Mouse (Mus musculus) forebrain, embryonic 11.5 days (tissue): Measurements from ENCODE around the gene Plpp7. TPM values are rescaled to one million over a fixed set of nuclear protein-coding genes. Genes with fewer than 3 reads are reported as not detected.

Experiments
- ATAC-seq: fragments of 200-750 bp; cut with Nextera tagmentation; replicated peaks from 2 replicates; pipeline ENCODE4 v1.8.0; 2017; ENCODE audit warnings: moderate TSS enrichment; ENCODE audit not compliant: low FRiP score
- DNase-seq: peaks from one replicate; pipeline ENCODE4 v3.0.0-alpha.2; 2017; ENCODE audit warnings: low spot score
- H3K27ac ChIP-seq: fragments of 300-500 bp; sonication (generic); 2 replicates; pipeline ENCODE4 v1.5.1; 2014; ENCODE audit warnings: low read depth, low read length
- H3K27me3 ChIP-seq: fragments of 300-500 bp; sonication (generic); 2 replicates; pipeline ENCODE4 v1.6.1; 2014; ENCODE audit warnings: mild to moderate bottlenecking, low read length, mixed read lengths; ENCODE audit not compliant: control insufficient read depth, insufficient read depth
- H3K36me3 ChIP-seq: fragments of 300-500 bp; sonication (generic); 2 replicates; pipeline ENCODE4 v1.6.1; 2014; ENCODE audit warnings: mild to moderate bottlenecking, low read length, moderate library complexity, mixed read lengths; ENCODE audit not compliant: control insufficient read depth, insufficient read depth
- H3K4me1 ChIP-seq: fragments of 300-500 bp; sonication (generic); replicated peaks from 2 replicates; pipeline ENCODE4 v1.6.1; 2014; ENCODE audit warnings: low read length, mixed read lengths; ENCODE audit not compliant: control insufficient read depth, insufficient read depth
- H3K4me2 ChIP-seq: fragments of 300-500 bp; sonication (generic); 2 replicates; pipeline ENCODE4 v1.6.1; 2014; ENCODE audit warnings: low read depth, mild to moderate bottlenecking, low read length, moderate library complexity, mixed read lengths; ENCODE audit not compliant: severe bottlenecking
- H3K4me3 ChIP-seq: fragments of 300-500 bp; sonication (generic); 2 replicates; pipeline ENCODE4 v1.5.1; 2014; ENCODE audit warnings: low read depth, low read length
- H3K9ac ChIP-seq: fragments of 300-500 bp; sonication (generic); 2 replicates; pipeline ENCODE4 v1.6.1; 2014; ENCODE audit warnings: low read length
- H3K9me3 ChIP-seq: fragments of 300-500 bp; sonication (generic); 2 replicates; pipeline ENCODE4 v1.6.1; 2016; ENCODE audit warnings: low read length, mixed read lengths; ENCODE audit not compliant: control insufficient read depth
- WGBS: fragments of 180-500 bp; shearing (Covaris S2); extraction: QIAGEN DNeasy Blood & Tissue Kit; methylation state at CpG from one replicate; pipeline ENCODE4 v1.1.7; 2014; 5-methylcytosine and 5-hydroxymethylcytosine counted together
- polyA plus RNA-seq: library from polyadenylated mRNA; unstranded; fragments of >200 nt; fragmentation: Nextera tagmentation; extraction: Ambion mirVana; gene quantifications from 2 replicates; pipeline ENCODE4 v1.2.1, GENCODE M21; 2014

The Plpp7 gene
- 5.7 and 7.3 TPM in 2 replicates for polyA plus RNA-seq

DNA sequence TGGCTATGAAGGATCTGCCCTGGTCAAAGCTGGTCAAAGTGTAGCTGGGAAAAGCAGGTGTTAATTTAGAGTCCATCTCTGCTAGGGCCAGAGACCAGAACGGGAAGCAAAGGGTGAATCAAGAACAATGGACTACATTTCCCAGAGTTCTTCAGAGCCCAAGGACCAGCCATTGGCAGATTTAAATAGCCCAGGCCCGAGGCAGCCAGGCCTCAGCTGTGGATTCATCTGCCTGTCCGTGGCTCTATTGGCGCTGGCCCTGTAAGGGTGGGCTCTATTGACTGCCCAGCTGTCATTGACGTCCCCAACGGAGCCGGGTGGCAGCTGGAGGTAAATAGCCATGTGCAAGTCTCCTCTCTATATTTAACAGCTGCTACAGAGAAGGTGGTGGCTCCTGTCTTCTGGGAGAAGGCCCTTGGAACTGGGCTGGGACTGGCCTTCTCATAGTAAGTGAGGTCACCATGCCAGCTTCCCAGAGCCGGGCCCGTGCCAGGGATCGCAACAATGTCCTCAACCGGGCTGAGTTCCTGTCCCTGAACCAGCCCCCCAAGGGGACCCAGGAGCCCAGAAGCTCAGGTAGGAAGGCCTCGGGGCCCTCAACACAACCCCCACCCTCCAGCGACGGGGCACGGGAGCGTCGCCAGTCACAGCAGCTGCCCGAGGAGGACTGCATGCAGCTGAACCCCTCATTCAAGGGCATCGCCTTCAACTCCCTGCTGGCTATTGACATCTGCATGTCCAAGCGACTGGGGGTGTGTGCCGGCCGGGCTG lies at the start of gene Plpp7:
Plpp7 (plus strand) TSS at position 178 of the 771 bp plus-strand sequence.
- peak within 1 kb of the TSS; percentile 28 for H3K4me3 ChIP-seq
- H3K4me2 ChIP-seq: peak within 1 kb of the TSS; percentile 43
- no peaks in the 10 kb centered on the region for H3K36me3 ChIP-seq
- ATAC-seq (peak; percentile 85), DNase-seq (peak; percentile 72)
- WGBS: 62% methylated on average over 22 of the region's 22 CpGs
- H3K27me3 ChIP-seq: no peaks in the 10 kb centered on the region
- peak within 1 kb of the TSS; percentile 49 for H3K9ac ChIP-seq
- H3K9me3 ChIP-seq: no peaks in the 10 kb centered on the region; the same call in 1 of the 2 replicates
- no peak within 1 kb of the TSS; the same call in 1 of the 2 replicates for H3K27ac ChIP-seq
- peaks cover 2% of the 10 kb centered on the region; the same call in 1 of the 2 replicates for H3K4me1 ChIP-seq

GRCm38 (mm10) chr2:32046009-32046408 lies 49.3 kb upstream of the Plpp7 start:
- no peak for DNase-seq
- Histone ChIP-seq H3K4me2 (no peak overlapping the region), H3K4me1 (no peaks in the 10 kb centered on the region), H3K9ac (no peak overlapping the region), H3K4me3 (no peak overlapping the region), H3K27me3 (no peaks in the 10 kb centered on the region), H3K36me3 (peaks cover 4% of the 10 kb centered on the region; the same call in 1 of the 2 replicates), H3K9me3 (no peaks in the 10 kb centered on the region), H3K27ac (no peak overlapping the region)
- no peak for ATAC-seq
- WGBS: 93% methylated on average over 10 of the region's 10 CpGs

DNA sequence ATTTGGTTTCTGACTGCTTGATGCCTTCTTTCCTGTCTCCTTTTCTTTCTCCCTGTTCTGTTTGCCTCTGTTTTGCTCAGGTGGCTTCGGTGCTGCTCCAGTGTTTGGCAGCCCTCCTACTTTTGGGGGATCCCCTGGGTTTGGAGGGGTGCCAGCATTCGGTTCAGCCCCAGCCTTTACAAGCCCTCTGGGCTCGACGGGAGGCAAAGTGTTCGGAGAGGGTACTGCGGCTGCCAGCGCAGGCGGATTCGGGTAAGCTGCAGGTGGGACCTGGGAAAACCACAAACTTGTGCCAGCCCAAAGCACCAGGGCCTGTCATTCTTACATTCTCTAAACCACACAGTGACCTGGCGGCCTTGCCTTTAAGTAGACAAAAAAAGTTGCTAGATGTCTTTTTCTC lies 48.0 kb upstream of the Plpp7 start:
- peaks cover 5% of the 10 kb centered on the region; the same call in 1 of the 2 replicates for H3K36me3 ChIP-seq
- ATAC-seq: no peak
- H3K4me2 ChIP-seq: no peak overlapping the region
- no peak overlapping the region for H3K27ac ChIP-seq
- no peaks in the 10 kb centered on the region for H3K4me1 ChIP-seq
- H3K9ac ChIP-seq: no peak overlapping the region
- H3K9me3 ChIP-seq: no peaks in the 10 kb centered on the region
- DNase-seq: no peak
- 95% methylated on average over 10 of the region's 10 CpGs for WGBS
- H3K27me3 ChIP-seq: no peaks in the 10 kb centered on the region
- no peak overlapping the region for H3K4me3 ChIP-seq

DNA sequence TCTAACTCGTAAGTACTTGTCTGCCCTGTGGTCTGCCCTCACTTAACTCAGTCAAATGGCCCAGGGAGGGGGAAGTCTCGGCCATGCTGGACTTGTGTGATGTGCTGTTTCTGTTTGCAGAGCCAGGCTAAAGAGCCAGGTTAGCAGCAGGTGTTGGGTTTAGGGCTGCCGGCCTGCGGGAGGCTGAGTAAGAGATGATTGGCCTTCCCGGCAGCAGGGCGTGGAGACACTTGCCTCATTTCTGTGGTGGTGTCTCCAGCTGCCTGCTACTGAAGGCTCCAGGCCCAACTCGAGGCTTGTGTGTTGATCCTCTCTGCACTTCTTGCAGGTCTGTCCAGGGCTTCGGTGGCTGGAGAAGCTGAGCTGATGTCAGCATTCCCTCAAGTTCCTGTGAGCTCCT lies 43.5 kb upstream of the Plpp7 start:
- H3K4me2 ChIP-seq: no peak overlapping the region
- no peak overlapping the region for H3K27ac ChIP-seq
- no peak overlapping the region for H3K9ac ChIP-seq
- H3K36me3 ChIP-seq: peaks cover 8% of the 10 kb centered on the region; the same call in 1 of the 2 replicates
- no peaks in the 10 kb centered on the region; the same call in 1 of the 2 replicates for H3K4me1 ChIP-seq
- ATAC-seq (no peak), DNase-seq (no peak)
- H3K9me3 ChIP-seq: no peaks in the 10 kb centered on the region
- H3K4me3 ChIP-seq: no peak overlapping the region
- 90% methylated on average over 8 of the region's 8 CpGs for WGBS
- H3K27me3 ChIP-seq: no peaks in the 10 kb centered on the region

DNA sequence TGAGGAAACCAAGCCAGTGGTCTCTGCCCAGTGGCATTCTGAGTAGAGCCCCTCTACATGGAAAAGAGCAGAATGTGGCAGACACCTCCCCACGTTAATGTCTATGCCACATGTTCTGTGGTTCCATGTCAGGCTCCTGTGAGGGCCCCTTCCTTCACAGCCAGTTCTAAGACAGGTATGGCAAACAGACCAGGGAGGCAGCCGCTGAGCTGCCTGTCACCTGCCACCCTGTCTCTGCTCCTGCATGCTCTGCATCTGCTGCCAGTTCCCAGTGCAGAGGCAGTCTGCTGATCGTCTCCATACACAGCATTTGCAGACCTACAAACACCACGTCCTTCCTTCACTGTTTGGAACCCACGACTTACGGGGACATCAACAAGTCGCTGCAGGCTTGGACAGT lies 42.9 kb upstream of the Plpp7 start:
- ATAC-seq (no peak), DNase-seq (no peak)
- Histone ChIP-seq H3K27me3 (no peaks in the 10 kb centered on the region), H3K36me3 (peaks cover 8% of the 10 kb centered on the region; the same call in 1 of the 2 replicates), H3K9me3 (no peaks in the 10 kb centered on the region), H3K4me1 (no peaks in the 10 kb centered on the region; the same call in 1 of the 2 replicates), H3K9ac (no peak overlapping the region), H3K4me2 (no peak overlapping the region), H3K4me3 (no peak overlapping the region), H3K27ac (no peak overlapping the region)
- WGBS: 94% methylated on average over 7 of the region's 7 CpGs

GRCm38 (mm10) chr2:32055357-32055965 lies 39.9 kb upstream of the Plpp7 start:
- Histone ChIP-seq H3K4me3 (no peak overlapping the region), H3K36me3 (peaks cover 8% of the 10 kb centered on the region; the same call in 1 of the 2 replicates), H3K27me3 (no peaks in the 10 kb centered on the region), H3K9me3 (no peaks in the 10 kb centered on the region), H3K4me1 (no peaks in the 10 kb centered on the region; the same call in 1 of the 2 replicates), H3K9ac (no peak overlapping the region; the same call in 1 of the 2 replicates), H3K27ac (no peak overlapping the region), H3K4me2 (no peak overlapping the region)
- no peak for DNase-seq
- WGBS: 61% methylated on average over 7 of the region's 7 CpGs
- no peak for ATAC-seq

- Histone ChIP-seq H3K4me2 (no peak overlapping the region), H3K27ac (no peak overlapping the region), H3K27me3 (no peaks in the 10 kb centered on the region), H3K9ac (no peak overlapping the region), H3K36me3 (peaks cover 7% of the 10 kb centered on the region), H3K4me3 (no peak overlapping the region), H3K4me1 (no peaks in the 10 kb centered on the region; the same call in 1 of the 2 replicates), H3K9me3 (no peaks in the 10 kb centered on the region)
- WGBS: 89% methylated on average over 10 of the region's 10 CpGs
- no peak for ATAC-seq
- no peak for DNase-seq
These were observed 38.8 kb upstream of the Plpp7 start for GRCm38 (mm10) chr2:32056524-32056923.

DNA sequence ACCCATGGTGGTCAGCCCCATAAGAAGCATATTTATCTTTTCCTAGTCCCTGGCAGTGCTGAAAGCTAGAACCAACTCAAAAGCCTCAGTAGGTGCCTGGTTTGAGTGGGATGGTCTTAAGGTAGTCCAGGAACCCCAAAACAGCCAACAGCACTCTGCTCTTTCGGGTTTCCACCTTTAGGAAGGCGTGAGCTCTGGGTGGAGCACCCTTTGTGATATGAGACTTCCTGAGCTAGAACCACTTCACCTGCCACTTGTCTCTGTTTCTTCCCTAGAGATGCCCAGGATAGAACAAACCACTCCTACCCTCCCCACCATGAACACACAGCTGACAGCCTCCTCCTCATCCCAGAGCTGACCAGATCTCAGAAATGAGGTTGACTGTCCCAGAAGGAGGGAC lies 38.0 kb upstream of the Plpp7 start:
- Histone ChIP-seq H3K9ac (no peak overlapping the region), H3K27ac (no peak overlapping the region), H3K4me2 (no peak overlapping the region), H3K4me3 (no peak overlapping the region), H3K27me3 (no peaks in the 10 kb centered on the region), H3K9me3 (no peaks in the 10 kb centered on the region), H3K4me1 (no peaks in the 10 kb centered on the region; the same call in 1 of the 2 replicates), H3K36me3 (peaks cover 3% of the 10 kb centered on the region)
- DNase-seq: no peak
- WGBS: 87% methylated on average over 2 of the region's 2 CpGs
- no peak for ATAC-seq
